Mouse (Mus musculus) lung, adult 2 months (tissue): Measurements from ENCODE around the gene Abcg5.

Experiments
- CTCF ChIP-seq: fragments of 200-500 bp; IDR thresholded peaks from 2 replicates; pipeline ENCODE4 v1.5.1; 2011; ENCODE audit warnings: mild to moderate bottlenecking, low read length, control low read depth; ENCODE audit not compliant: insufficient read depth
- POLR2A ChIP-seq: fragments of 200-500 bp; IDR thresholded peaks from 2 replicates; pipeline ENCODE4 v1.6.1; 2011; ENCODE audit warnings: low read depth, mild to moderate bottlenecking, control low read depth, low read length, borderline replicate concordance; ENCODE audit errors: extremely low read depth

DNA sequence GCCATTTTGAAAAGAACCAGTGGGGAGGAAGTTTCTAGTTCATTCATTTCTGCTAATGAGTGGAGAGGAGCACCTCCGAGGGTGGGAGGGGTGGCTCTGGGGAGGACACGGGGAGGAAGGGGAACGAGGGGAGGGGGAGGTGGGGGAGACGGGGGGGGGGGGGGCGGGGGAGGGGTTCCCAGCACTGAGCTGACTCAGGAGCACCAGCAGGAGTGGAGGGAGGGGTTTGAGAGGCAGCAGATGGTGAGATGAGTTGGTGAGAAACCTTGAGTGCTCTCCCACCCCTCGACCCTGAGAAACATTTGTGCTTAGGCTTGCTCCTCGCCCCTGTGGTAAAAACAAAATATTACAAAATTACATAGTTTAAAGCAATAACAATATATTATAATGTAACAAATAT, 36.9 kb downstream of the Abcg5 start:
- TF ChIP-seq POLR2A, result no peak
- no peak for TF ChIP-seq CTCF
